Mouse (Mus musculus): ENCODE measurements at regions not wholly inside any gene's neighbourhood (a gene's known extent, or its start where the extent isn't known, plus 50 kb on each side); places are given as distances from the start of the nearest gene placed in this dataset.
A peak's percentile ranks its signal among the peaks of the same experiment; 100 is the strongest.

DNA sequence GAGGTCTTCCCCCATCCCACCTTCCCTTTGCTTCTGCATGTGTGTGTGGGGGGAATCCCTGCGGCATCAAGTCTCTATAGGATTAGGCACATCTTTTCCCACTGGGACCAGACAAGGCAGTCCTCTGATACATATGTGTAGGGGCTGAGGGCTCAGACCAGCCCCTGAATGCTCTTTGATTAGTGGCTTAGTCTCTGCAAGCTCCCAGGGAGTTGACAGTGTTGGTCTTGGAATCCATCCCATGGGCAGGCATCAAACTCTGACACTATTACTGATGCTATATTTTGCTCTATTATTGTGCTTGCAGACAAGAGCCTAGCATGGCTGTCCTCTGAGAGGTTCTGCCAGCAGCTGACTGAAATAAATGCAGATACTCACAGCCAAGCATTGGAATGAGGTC is 209.5 kb upstream of the Rag2 start:
- Histone ChIP-seq H3K4me3 (replicated peaks) (no peak overlapping the region), H3K36me3 (no peaks in the 10 kb centered on the region), H3K27me3 (no peaks in the 10 kb centered on the region), H3K9ac (replicated peaks) (no peak overlapping the region), H3K9me3 (no peaks in the 10 kb centered on the region), H3K4me2 (replicated peaks) (no peak overlapping the region), H3K4me1 (replicated peaks) (0 out of 2 replicates have a peak, but pooled peaks cover 3% of the 10 kb centered on the region), H3K27ac (no peak overlapping the region)
- 88% methylated on average over 1 of the region's 1 CpGs for WGBS
- ATAC-seq: no peak

DNA sequence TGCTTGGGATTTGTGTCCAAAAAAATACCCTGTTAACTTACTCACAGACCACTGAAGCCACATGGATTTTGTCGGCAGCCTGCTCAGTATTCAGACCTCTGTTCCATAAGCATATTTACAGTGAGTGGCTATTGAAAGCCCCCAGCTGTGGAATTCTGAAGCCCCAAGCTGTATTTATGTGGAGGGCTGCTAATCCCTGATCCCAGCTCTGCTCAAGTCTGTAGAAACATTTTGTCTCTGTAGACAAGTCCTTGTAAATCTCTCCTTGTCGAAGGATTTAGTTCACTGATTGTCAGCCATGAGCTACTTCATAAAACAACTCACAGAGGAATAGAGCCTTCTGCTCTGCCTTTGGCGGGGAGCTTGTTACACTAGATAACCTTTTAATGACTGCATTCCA is 207.8 kb upstream of the Rag2 start:
- Histone ChIP-seq H3K4me2 (replicated peaks) (no peak overlapping the region), H3K27ac (no peak overlapping the region), H3K4me3 (replicated peaks) (no peak overlapping the region), H3K36me3 (no peaks in the 10 kb centered on the region), H3K27me3 (no peaks in the 10 kb centered on the region), H3K9me3 (no peaks in the 10 kb centered on the region), H3K4me1 (replicated peaks) (0 out of 2 replicates have a peak, but pooled peaks cover 3% of the 10 kb centered on the region), H3K9ac (replicated peaks) (no peak overlapping the region)
- 44% methylated on average over 3 of the region's 3 CpGs for whole genome bisulfite sequencing
- no peak for ATAC-seq

GRCm38 (mm10) chr2:101433141-101433895 is 191.2 kb upstream of the Rag2 start:
- H3K9me3 ChIP-seq: no peaks in the 10 kb centered on the region
- no peak overlapping the region for H3K27ac ChIP-seq
- no peaks in the 10 kb centered on the region for H3K4me1 ChIP-seq (replicated peaks)
- no peak overlapping the region for H3K4me3 ChIP-seq (replicated peaks)
- no peak overlapping the region for H3K4me2 ChIP-seq (replicated peaks)
- H3K27me3 ChIP-seq: no peaks in the 10 kb centered on the region
- H3K9ac ChIP-seq (replicated peaks): no peak overlapping the region
- H3K36me3 ChIP-seq: no peaks in the 10 kb centered on the region
- 84% methylated on average over 8 of the region's 8 CpGs for WGBS
- ATAC-seq: no peak

DNA sequence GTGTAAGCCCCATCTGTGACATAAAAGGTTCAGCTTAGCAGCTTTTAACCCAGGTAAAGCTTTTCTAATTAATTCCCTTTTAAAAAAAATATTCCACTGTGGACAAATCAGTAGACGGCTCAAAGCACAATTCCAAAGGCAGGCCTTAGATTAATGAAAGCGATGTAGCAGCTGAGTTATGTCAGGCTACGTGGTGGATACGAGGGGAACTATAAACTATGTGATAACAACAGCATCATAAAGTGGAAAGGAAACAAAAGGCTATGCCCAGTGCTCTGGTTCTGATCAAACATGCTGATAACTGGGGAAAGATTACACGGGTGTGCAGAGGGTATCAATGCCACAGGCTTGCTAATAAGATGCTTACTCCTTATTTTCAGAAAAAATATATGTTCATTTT is 184.3 kb upstream of the Rag2 start:
- H3K4me1 ChIP-seq (replicated peaks): no peaks in the 10 kb centered on the region
- ATAC-seq: no peak
- H3K27ac ChIP-seq: no peak overlapping the region
- no peak overlapping the region for H3K4me3 ChIP-seq (replicated peaks)
- H3K4me2 ChIP-seq (replicated peaks): no peak overlapping the region
- H3K36me3 ChIP-seq: no peaks in the 10 kb centered on the region
- 70% methylated on average over 5 of the region's 5 CpGs for WGBS
- H3K27me3 ChIP-seq: no peaks in the 10 kb centered on the region
- H3K9me3 ChIP-seq: no peaks in the 10 kb centered on the region
- no peak overlapping the region for H3K9ac ChIP-seq (replicated peaks)

DNA sequence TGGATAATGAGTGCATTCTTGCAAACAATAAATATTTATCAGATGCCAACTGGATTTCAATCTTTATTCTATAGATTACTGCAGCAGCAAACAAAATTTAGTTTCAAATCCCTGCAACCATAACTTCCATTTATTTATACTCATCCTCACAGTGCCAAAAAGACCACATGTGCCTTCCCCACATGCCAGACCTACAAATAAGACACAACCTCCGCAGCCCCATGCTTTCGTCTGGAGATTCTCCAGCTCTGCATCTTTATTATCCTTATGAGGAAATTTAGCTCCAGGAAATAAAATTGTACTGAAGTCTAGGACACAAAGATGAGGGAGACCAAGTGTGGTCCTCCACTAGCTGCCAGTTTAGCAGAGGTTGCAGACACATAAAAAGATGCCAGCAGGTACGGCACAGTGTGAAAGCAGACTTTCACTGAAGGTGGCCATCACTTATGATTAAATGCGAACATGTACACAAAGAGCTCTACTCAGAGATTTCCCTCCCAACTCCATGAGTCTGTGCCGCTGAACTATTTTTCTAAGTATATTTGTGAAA is 183.4 kb upstream of the Rag2 start:
- Histone ChIP-seq H3K27me3 (no peaks in the 10 kb centered on the region), H3K9ac (replicated peaks) (no peak overlapping the region), H3K9me3 (no peaks in the 10 kb centered on the region), H3K4me3 (replicated peaks) (no peak overlapping the region), H3K27ac (no peak overlapping the region), H3K36me3 (no peaks in the 10 kb centered on the region), H3K4me2 (replicated peaks) (no peak overlapping the region), H3K4me1 (replicated peaks) (no peaks in the 10 kb centered on the region)
- ATAC-seq: no peak
- 94% methylated on average over 5 of the region's 5 CpGs for WGBS

DNA sequence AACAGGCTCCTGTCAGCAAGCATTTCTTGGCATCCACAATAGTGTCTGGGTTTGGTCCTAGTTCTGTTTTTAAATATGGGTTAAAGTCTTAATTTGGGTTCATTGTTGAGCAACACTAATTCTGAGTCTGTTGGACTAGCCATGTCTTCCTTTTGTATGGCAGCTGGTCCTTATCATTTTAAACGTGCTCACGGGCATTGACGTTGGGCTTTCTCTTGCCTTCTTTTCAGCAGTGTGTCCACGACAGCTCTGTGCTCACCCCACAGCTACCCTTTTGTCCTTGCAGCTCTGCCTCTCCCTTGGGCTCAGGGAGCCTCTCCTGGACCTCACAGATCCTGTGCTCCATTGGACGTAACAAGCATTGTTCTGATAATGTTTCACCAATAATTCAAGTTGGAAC is 168.9 kb upstream of the Rag2 start:
- H3K4me1 ChIP-seq (replicated peaks): 0 out of 2 replicates have a peak, but pooled peaks cover 6% of the 10 kb centered on the region
- no peaks in the 10 kb centered on the region for H3K36me3 ChIP-seq
- no peak for ATAC-seq
- H3K9me3 ChIP-seq: no peaks in the 10 kb centered on the region
- no peak overlapping the region for H3K4me2 ChIP-seq (replicated peaks)
- no peak overlapping the region for H3K4me3 ChIP-seq (replicated peaks)
- no peak overlapping the region for H3K9ac ChIP-seq (replicated peaks)
- H3K27me3 ChIP-seq: no peaks in the 10 kb centered on the region
- WGBS: 80% methylated on average over 5 of the region's 5 CpGs
- no peak overlapping the region for H3K27ac ChIP-seq

- no peak overlapping the region for H3K4me3 ChIP-seq (replicated peaks)
- H3K9me3 ChIP-seq: no peaks in the 10 kb centered on the region
- H3K4me1 ChIP-seq (replicated peaks): peaks cover 11% of the 10 kb centered on the region; the same call in 1 of the 2 replicates
- no peaks in the 10 kb centered on the region for H3K27me3 ChIP-seq
- 76% methylated on average over 1 of the region's 1 CpGs for whole genome bisulfite sequencing
- H3K27ac ChIP-seq: no peak overlapping the region
- no peak overlapping the region for H3K9ac ChIP-seq (replicated peaks)
- no peaks in the 10 kb centered on the region for H3K36me3 ChIP-seq
- no peak overlapping the region for H3K4me2 ChIP-seq (replicated peaks)
- ATAC-seq: no peak
Measured at GRCm38 (mm10) chr2:101458959-101459358, 165.6 kb upstream of the Rag2 start.

- no peak for ATAC-seq
- Histone ChIP-seq H3K4me3 (replicated peaks) (no peak overlapping the region), H3K9me3 (no peaks in the 10 kb centered on the region), H3K4me2 (replicated peaks) (no peak overlapping the region), H3K27ac (no peak overlapping the region), H3K27me3 (no peaks in the 10 kb centered on the region), H3K9ac (replicated peaks) (no peak overlapping the region), H3K36me3 (no peaks in the 10 kb centered on the region), H3K4me1 (replicated peaks) (peaks cover 16% of the 10 kb centered on the region; the same call in 1 of the 2 replicates)
- 96% methylated on average over 1 of the region's 1 CpGs for WGBS
Measured at GRCm38 (mm10) chr2:101462450-101462849, 162.1 kb upstream of the Rag2 start.

DNA sequence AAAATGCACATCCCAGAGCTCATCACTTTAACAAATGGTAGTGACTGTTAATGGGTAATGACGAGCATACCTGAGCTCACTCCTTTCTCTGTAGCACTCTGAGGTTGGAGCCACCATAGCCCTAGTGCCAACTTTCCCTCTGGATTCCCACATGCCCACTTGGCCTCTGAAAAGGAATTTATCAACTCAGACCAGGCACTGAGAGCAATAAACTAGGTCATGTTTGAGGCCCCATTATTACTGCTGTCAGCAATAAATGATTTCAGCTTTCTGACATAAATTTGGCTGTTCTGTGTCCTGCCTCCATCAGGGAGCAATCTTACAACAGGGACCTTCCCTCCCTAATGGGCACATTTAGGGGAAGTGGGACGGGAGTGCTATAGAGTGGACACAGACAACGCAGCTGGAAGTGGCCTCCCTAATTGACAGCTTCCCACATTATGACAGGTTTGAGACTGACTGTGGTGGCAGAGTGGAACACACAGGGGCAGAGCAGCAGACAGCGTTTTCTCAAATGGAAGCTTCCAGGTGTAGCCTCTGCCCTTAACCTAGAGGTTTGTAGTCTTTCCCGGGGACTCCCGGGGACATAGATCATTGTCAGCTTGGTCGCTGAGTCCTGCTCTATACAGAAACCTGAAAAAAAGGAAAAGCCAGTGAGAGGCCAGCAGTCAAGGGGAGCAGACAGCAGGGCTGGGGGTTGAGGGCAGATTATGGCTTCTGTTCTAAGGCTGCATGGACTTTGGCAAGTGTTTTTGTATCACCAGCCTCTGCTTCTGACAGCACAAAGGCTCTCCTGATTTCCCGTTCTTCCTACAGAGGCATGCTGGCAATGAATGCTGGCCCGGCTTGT is 160.0 kb upstream of the Rag2 start:
- H3K9ac ChIP-seq (replicated peaks): no peak overlapping the region
- H3K27ac ChIP-seq: no peak overlapping the region
- no peaks in the 10 kb centered on the region for H3K9me3 ChIP-seq
- no peak overlapping the region for H3K4me3 ChIP-seq (replicated peaks)
- WGBS: 73% methylated on average over 9 of the region's 9 CpGs
- peaks cover 10% of the 10 kb centered on the region; the same call in 1 of the 2 replicates for H3K4me1 ChIP-seq (replicated peaks)
- H3K27me3 ChIP-seq: no peaks in the 10 kb centered on the region
- H3K4me2 ChIP-seq (replicated peaks): no peak overlapping the region
- ATAC-seq: 0 out of 2 replicates have a peak, but pooled peaks have one; percentile 40
- H3K36me3 ChIP-seq: no peaks in the 10 kb centered on the region

DNA sequence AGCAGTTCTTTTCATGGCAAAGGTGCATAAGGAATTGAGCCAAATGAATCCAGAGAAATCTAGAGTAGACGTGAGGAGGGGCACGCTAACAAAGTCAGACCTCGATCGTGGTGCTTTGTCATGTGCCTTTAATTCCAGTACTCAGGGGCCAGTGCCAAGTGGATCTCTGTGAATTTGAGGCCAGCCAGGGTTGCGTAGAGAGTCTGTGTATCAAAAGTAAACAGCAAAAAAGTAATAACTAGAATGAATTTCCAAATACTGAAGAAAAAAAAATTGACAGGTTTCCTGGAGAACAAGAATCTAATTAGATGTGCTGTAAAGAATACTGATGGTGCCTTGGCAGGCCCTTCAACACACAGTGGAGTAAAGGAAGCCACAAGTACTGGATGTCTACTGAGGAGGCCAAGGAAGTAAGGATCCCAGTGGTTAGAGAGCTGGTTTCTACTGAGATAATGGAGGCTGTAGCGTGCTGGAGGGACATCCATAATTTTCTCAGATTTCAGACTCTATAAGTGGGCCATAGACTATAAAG is 153.9 kb upstream of the Rag2 start:
- no peak overlapping the region for H3K9ac ChIP-seq (replicated peaks)
- ATAC-seq: no peak
- H3K27ac ChIP-seq: no peak overlapping the region
- no peak overlapping the region for H3K4me3 ChIP-seq (replicated peaks)
- H3K4me2 ChIP-seq (replicated peaks): no peak overlapping the region
- H3K36me3 ChIP-seq: no peaks in the 10 kb centered on the region
- H3K9me3 ChIP-seq: no peaks in the 10 kb centered on the region
- H3K4me1 ChIP-seq (replicated peaks): no peaks in the 10 kb centered on the region
- H3K27me3 ChIP-seq: no peaks in the 10 kb centered on the region
- WGBS: 89% methylated on average over 6 of the region's 6 CpGs

- Histone ChIP-seq H3K36me3 (no peaks in the 10 kb centered on the region), H3K27ac (no peak overlapping the region), H3K4me3 (replicated peaks) (no peak overlapping the region), H3K9ac (replicated peaks) (no peak overlapping the region), H3K9me3 (no peaks in the 10 kb centered on the region), H3K27me3 (no peaks in the 10 kb centered on the region), H3K4me2 (replicated peaks) (no peak overlapping the region), H3K4me1 (replicated peaks) (no peaks in the 10 kb centered on the region)
- ATAC-seq: peak; percentile 85
- WGBS: 28% methylated on average over 8 of the region's 8 CpGs
Measured at GRCm38 (mm10) chr2:101472449-101473115, 151.9 kb upstream of the Rag2 start.
